Mouse (Mus musculus) hematopoietic stem cell, adult 5-6 weeks (primary cell): ENCODE results near the gene Wnk2. TPM values are rescaled to one million over a fixed set of nuclear protein-coding genes. Genes with fewer than 3 reads are reported as not detected.

Experiments used
- ATAC-seq, 2 experiments: fragments of 125-278 bp in 1 of 2; replicated peaks in 1 of 2; 2 replicates each; pipeline ENCODE4 v1.8.0; 2016 to 2017; ENCODE audit warnings: inconsistent platforms in 2 of 2, mild to moderate bottlenecking in 2 of 2, moderate number of reproducible peaks in 2 of 2, low read depth in 1 of 2, moderate TSS enrichment in 1 of 2; ENCODE audit not compliant: low FRiP score in 2 of 2, poor library complexity in 2 of 2, severe bottlenecking in 2 of 2, insufficient read depth in 1 of 2, low TSS enrichment in 1 of 2
- total RNA-seq: library from RNA; stranded (forward); fragments of 172-1452, 232-1000 nt; gene quantifications from 2 replicates; pipeline ENCODE4 v1.2.3, GENCODE M21; 2017

Wnk2 gene
- total RNA-seq, 1 experiment from 2014 or later = not detected

- no peak for ATAC-seq
Measured at GRCm38 (mm10) chr13:49117563-49117962, 30.3 kb downstream of the Wnk2 start.

GRCm38 (mm10) chr13:49114921-49115320 lies 32.9 kb downstream of the Wnk2 start:
- no peak for ATAC-seq

- ATAC-seq = no peak
Measured at GRCm38 (mm10) chr13:49114116-49114515, 33.7 kb downstream of the Wnk2 start.

- ATAC-seq = no peak
Measured at GRCm38 (mm10) chr13:49113345-49113744, 34.5 kb downstream of the Wnk2 start.

- no peak for ATAC-seq
Measured at GRCm38 (mm10) chr13:49112652-49113051, 35.2 kb downstream of the Wnk2 start.

- no peak for ATAC-seq
Measured at GRCm38 (mm10) chr13:49109665-49110064, 38.1 kb downstream of the Wnk2 start.

- ATAC-seq = peak; percentile 59 to 79
Measured at GRCm38 (mm10) chr13:49108119-49108846, 39.5 kb downstream of the Wnk2 start.

GRCm38 (mm10) chr13:49103913-49104312 lies 43.9 kb downstream of the Wnk2 start:
- ATAC-seq = no peak

- ATAC-seq = no peak
Measured at GRCm38 (mm10) chr13:49103235-49103634, 44.6 kb downstream of the Wnk2 start.

GRCm38 (mm10) chr13:49100417-49100816 lies 47.4 kb downstream of the Wnk2 start:
- peak; percentile 95 to 96 for ATAC-seq

- no peak for ATAC-seq
Measured at GRCm38 (mm10) chr13:49096826-49097225, 51.0 kb downstream of the Wnk2 start.

GRCm38 (mm10) chr13:49094667-49095066 lies 53.1 kb downstream of the Wnk2 start:
- no peak for ATAC-seq

- peak; percentile 29 to 30; a peak in 2 of 4 replicates for ATAC-seq
Measured at GRCm38 (mm10) chr13:49093471-49093891, 54.3 kb downstream of the Wnk2 start.

GRCm38 (mm10) chr13:49092596-49092995 lies 55.2 kb downstream of the Wnk2 start:
- no peak for ATAC-seq

GRCm38 (mm10) chr13:49090176-49090575 lies 57.6 kb downstream of the Wnk2 start:
- no peak for ATAC-seq

GRCm38 (mm10) chr13:49088874-49089273 lies 58.9 kb downstream of the Wnk2 start:
- no peak for ATAC-seq

GRCm38 (mm10) chr13:49087420-49087819 lies 60.4 kb downstream of the Wnk2 start:
- no peak for ATAC-seq

- no peak for ATAC-seq
Measured at GRCm38 (mm10) chr13:49086431-49086830, 61.4 kb downstream of the Wnk2 start.

GRCm38 (mm10) chr13:49085211-49085610 lies 62.6 kb downstream of the Wnk2 start:
- no peak for ATAC-seq
